Mouse (Mus musculus): ENCODE measurements at regions not wholly inside any gene's neighbourhood (a gene's known extent, or its start where the extent isn't known, plus 50 kb on each side); places are given as distances from the start of the nearest gene placed in this dataset.

DNA sequence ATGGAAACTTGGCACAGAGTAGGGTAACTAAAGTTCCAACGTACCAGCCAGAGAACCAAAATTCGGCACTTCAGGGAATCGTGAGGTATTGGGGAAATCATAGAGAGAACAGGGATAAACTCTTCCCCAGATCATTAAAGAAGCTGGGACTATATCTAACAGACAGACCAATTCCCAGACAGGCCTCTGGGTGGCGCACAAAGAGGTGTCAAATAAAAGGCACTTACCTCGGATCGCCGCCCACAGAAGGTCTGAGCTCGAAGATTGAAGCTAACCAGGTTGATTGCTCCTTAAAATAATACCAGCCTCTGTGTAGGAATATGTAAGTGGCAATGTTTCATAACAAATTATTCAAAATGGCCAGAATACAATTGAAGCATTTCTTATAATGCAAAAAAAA is 151.2 kb downstream of the CK137956 start:
- Histone ChIP-seq H3K9me3 (0 out of 2 replicates have a peak, but pooled peaks cover 3% of the 10 kb centered on the region), H3K27me3 (no peaks in the 10 kb centered on the region), H3K9ac (no peak overlapping the region), H3K4me1 (no peaks in the 10 kb centered on the region), H3K36me3 (replicated peaks) (no peaks in the 10 kb centered on the region), H3K4me2 (no peak overlapping the region), H3K4me3 (replicated peaks) (no peak overlapping the region), H3K27ac (no peak overlapping the region)
- no peak for ATAC-seq (ENCODE audit: low FRiP score)
- 77% methylated on average over 8 of the region's 8 CpGs for WGBS

- Histone ChIP-seq H3K27me3 (no peaks in the 10 kb centered on the region), H3K4me2 (no peak overlapping the region), H3K4me3 (replicated peaks) (no peak overlapping the region), H3K9me3 (0 out of 2 replicates have a peak, but pooled peaks cover 3% of the 10 kb centered on the region), H3K36me3 (replicated peaks) (no peaks in the 10 kb centered on the region), H3K27ac (no peak overlapping the region), H3K4me1 (no peaks in the 10 kb centered on the region), H3K9ac (no peak overlapping the region)
- WGBS, result 73% methylated on average over 5 of the region's 5 CpGs
- no peak for ATAC-seq (ENCODE audit: low FRiP score)
These were observed 151.7 kb downstream of the CK137956 start for GRCm38 (mm10) chr4:127819009-127819408.

GRCm38 (mm10) chr4:127814631-127815030 is 156.1 kb downstream of the CK137956 start:
- H3K4me1 ChIP-seq, result no peaks in the 10 kb centered on the region
- H3K4me2 ChIP-seq, result no peak overlapping the region
- no peak overlapping the region for H3K27ac ChIP-seq
- no peak for ATAC-seq (ENCODE audit: low FRiP score)
- 0 out of 2 replicates have a peak, but pooled peaks cover 7% of the 10 kb centered on the region for H3K9me3 ChIP-seq
- 88% methylated on average over 6 of the region's 6 CpGs for WGBS
- H3K9ac ChIP-seq, result no peak overlapping the region
- H3K27me3 ChIP-seq, result no peaks in the 10 kb centered on the region
- H3K4me3 ChIP-seq (replicated peaks), result no peak overlapping the region
- no peaks in the 10 kb centered on the region for H3K36me3 ChIP-seq (replicated peaks)

DNA sequence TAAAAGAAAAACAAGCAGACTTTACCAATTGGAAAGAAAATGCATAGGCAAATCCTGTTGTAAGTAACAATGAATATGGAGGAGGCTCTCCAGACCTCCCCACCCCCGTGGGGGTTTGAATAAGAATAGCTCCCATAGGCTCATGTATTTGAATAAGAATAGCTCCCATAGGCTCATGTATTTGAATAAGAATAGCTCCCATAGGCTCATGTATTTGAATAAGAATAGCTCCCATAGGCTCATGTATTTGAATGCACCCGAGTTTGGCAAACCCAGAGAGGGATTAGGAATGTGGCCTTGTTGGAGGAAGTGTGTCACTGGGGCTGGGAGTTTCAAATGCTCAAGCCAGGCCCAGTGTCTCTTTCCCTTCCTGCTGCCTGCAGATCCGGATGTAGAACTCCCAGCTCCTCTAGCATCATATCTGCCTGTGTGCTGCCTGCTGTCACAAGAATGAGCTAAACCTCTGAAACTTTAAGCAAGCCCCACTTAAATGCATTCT is 158.7 kb downstream of the CK137956 start:
- no peak for ATAC-seq (ENCODE audit: low FRiP score)
- 57% methylated on average over 3 of the region's 3 CpGs for WGBS
- H3K27ac ChIP-seq, result no peak overlapping the region

DNA sequence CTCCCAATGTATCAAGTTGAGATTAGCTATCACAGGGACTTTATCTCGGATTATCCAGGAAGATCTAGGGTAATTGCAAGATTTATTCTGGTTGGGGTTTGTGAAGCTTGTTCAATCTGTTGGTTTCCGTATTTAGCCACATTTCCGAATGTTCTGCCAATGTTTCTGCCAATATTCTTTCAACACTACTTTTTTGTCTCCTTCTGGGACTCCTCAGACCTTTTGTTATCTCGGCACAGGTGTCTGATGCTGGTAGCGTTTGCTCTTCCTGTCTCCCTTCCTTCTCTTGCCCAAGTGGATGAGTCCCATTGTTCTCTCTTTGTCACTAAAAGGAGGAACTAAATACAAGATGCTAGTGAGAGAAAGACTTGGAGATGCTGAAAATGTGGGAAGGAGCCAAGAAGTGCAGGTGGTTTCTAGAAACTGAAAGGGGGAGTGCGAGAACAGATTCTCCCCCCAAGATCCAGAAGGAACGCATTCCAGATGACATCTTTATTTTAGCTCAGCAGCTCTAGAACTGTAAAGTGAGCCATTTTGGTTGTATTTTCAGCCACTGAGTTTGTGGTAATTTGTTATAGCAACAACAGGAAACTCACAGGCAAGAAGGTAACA is 159.7 kb downstream of the CK137956 start:
- ATAC-seq (ENCODE audit: low FRiP score), result no peak
- WGBS, result 91% methylated on average over 7 of the region's 7 CpGs
- H3K9ac ChIP-seq, result no peak overlapping the region

More for the DNA sequence above, 158.7 kb downstream of the CK137956 start:
- no peaks in the 10 kb centered on the region for H3K36me3 ChIP-seq (replicated peaks)
- 0 out of 2 replicates have a peak, but pooled peaks cover 7% of the 10 kb centered on the region for H3K9me3 ChIP-seq
- no peak overlapping the region for H3K9ac ChIP-seq
- no peak overlapping the region for H3K4me2 ChIP-seq
- H3K27me3 ChIP-seq, result no peaks in the 10 kb centered on the region
- H3K4me1 ChIP-seq, result no peaks in the 10 kb centered on the region
- H3K4me3 ChIP-seq (replicated peaks), result no peak overlapping the region

GRCm38 (mm10) chr4:127809006-127809405 is 161.7 kb downstream of the CK137956 start:
- no peak overlapping the region for H3K27ac ChIP-seq
- WGBS, result 71% methylated on average over 6 of the region's 6 CpGs
- H3K9me3 ChIP-seq, result 0 out of 2 replicates have a peak, but pooled peaks cover 4% of the 10 kb centered on the region
- no peak overlapping the region for H3K4me2 ChIP-seq
- H3K36me3 ChIP-seq (replicated peaks), result no peaks in the 10 kb centered on the region
- no peaks in the 10 kb centered on the region for H3K4me1 ChIP-seq
- H3K27me3 ChIP-seq, result no peaks in the 10 kb centered on the region
- no peak overlapping the region for H3K9ac ChIP-seq
- no peak overlapping the region for H3K4me3 ChIP-seq (replicated peaks)
- ATAC-seq (ENCODE audit: low FRiP score), result no peak

More for the DNA sequence above, 159.7 kb downstream of the CK137956 start:
- H3K27ac ChIP-seq, result no peak overlapping the region
- no peak overlapping the region for H3K4me3 ChIP-seq (replicated peaks)
- H3K36me3 ChIP-seq (replicated peaks), result no peaks in the 10 kb centered on the region
- 0 out of 2 replicates have a peak, but pooled peaks cover 7% of the 10 kb centered on the region for H3K9me3 ChIP-seq
- H3K4me2 ChIP-seq, result no peak overlapping the region
- no peaks in the 10 kb centered on the region for H3K4me1 ChIP-seq
- no peaks in the 10 kb centered on the region for H3K27me3 ChIP-seq

GRCm38 (mm10) chr4:127789206-127789605 is 181.5 kb downstream of the CK137956 start:
- Histone ChIP-seq H3K27me3 (no peaks in the 10 kb centered on the region; the same call in 1 of the 2 replicates), H3K4me1 (no peaks in the 10 kb centered on the region), H3K4me3 (replicated peaks) (no peak overlapping the region), H3K36me3 (replicated peaks) (no peaks in the 10 kb centered on the region), H3K9me3 (no peaks in the 10 kb centered on the region), H3K9ac (no peak overlapping the region), H3K27ac (no peak overlapping the region), H3K4me2 (no peak overlapping the region)
- 88% methylated on average over 12 of the region's 12 CpGs for WGBS
- no peak for ATAC-seq (ENCODE audit: low FRiP score)

- no peaks in the 10 kb centered on the region for H3K36me3 ChIP-seq (replicated peaks)
- H3K27ac ChIP-seq, result no peak overlapping the region
- H3K4me1 ChIP-seq, result peaks cover 13% of the 10 kb centered on the region
- no peak overlapping the region for H3K4me3 ChIP-seq (replicated peaks)
- no peak overlapping the region for H3K4me2 ChIP-seq
- 87% methylated on average over 3 of the region's 3 CpGs for WGBS
- no peak for ATAC-seq (ENCODE audit: low FRiP score)
- no peak overlapping the region for H3K9ac ChIP-seq
- H3K27me3 ChIP-seq, result no peaks in the 10 kb centered on the region; the same call in 1 of the 2 replicates
- H3K9me3 ChIP-seq, result no peaks in the 10 kb centered on the region
These were observed 185.0 kb downstream of the CK137956 start for GRCm38 (mm10) chr4:127785786-127786185.

DNA sequence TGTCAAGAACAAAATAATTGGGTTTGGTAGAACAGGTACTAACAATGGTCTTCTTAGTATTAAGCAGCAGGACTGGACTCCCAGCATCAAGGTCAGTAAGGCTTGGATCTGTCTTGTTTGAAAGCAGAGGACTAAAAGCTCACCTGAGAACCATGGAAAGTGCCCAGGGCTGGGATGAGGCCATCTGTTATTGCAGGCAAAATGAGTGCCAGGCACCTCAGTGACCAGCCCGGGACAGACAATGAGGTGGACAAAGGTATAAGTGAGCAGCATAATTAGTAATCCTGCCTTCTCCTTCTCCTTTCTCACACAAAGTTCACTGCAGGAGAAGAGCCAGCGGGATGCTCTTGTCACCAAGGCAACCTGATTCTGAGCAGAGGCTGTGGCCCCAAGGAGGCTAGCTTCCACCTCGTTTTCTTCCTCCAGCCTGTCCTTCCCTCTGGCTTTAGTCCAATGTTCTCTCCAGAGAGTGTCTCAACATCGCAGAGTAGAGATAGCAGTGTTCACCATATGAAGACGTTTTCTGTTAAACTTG is 198.7 kb downstream of the CK137956 start:
- Histone ChIP-seq H3K4me3 (replicated peaks) (no peak overlapping the region), H3K9me3 (no peaks in the 10 kb centered on the region), H3K4me1 (no peaks in the 10 kb centered on the region), H3K4me2 (no peak overlapping the region), H3K27me3 (no peaks in the 10 kb centered on the region), H3K9ac (no peak overlapping the region), H3K27ac (no peak overlapping the region), H3K36me3 (replicated peaks) (no peaks in the 10 kb centered on the region)
- no peak for ATAC-seq (ENCODE audit: low FRiP score)
- WGBS, result 35% methylated on average over 5 of the region's 5 CpGs

DNA sequence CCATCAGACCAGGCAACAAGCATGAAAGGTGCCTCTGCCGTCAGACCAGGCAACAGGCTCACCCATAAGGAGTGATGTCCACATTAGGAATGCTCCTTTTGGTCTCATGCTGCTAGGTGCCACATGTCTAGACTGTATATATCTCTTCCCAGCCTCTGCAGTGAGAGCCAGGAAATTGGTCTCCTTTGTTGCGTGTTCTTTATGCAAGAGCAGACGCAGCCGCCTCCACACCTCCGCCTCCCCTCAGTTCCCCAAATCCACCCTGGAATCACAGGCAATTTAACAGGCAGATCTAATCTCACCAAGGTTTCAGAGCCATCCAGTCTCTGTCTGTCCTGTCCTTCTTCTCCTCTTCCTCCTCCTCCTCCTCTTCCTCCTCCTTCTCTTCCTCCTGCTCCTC is 207.0 kb downstream of the CK137956 start:
- no peak overlapping the region for H3K9ac ChIP-seq
- no peaks in the 10 kb centered on the region for H3K36me3 ChIP-seq (replicated peaks)
- no peak overlapping the region for H3K4me2 ChIP-seq
- no peak overlapping the region for H3K27ac ChIP-seq
- peaks cover 3% of the 10 kb centered on the region; the same call in 1 of the 2 replicates for H3K4me1 ChIP-seq
- H3K9me3 ChIP-seq, result no peaks in the 10 kb centered on the region
- no peaks in the 10 kb centered on the region for H3K27me3 ChIP-seq
- no peak overlapping the region for H3K4me3 ChIP-seq (replicated peaks)
- WGBS, result 94% methylated on average over 5 of the region's 5 CpGs
- ATAC-seq (ENCODE audit: low FRiP score), result no peak

DNA sequence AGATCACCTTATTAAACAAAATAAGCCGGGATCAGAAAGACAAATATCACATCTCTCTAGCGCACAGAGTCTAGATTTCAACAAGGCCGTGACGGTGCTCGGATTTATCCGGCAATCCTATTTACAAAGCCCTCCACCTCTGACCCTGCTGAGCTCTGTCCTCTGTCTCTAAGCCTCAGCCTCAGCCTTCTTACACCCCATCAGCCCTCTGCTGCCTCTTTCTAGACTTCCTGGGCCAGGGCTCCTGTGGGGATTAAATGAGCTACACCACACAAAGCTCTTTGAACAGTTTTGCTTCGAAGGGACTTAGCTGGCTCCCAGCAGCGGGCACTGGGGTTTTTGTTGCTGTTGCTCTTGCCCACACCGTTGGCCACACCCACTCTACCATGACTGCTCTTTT is 211.8 kb downstream of the CK137956 start:
- no peaks in the 10 kb centered on the region for H3K36me3 ChIP-seq (replicated peaks)
- peaks cover 3% of the 10 kb centered on the region; the same call in 1 of the 2 replicates for H3K4me1 ChIP-seq
- H3K27ac ChIP-seq, result no peak overlapping the region
- H3K4me3 ChIP-seq (replicated peaks), result no peak overlapping the region
- WGBS, result 37% methylated on average over 9 of the region's 9 CpGs
- ATAC-seq (ENCODE audit: low FRiP score), result no peak
- no peak overlapping the region for H3K9ac ChIP-seq
- H3K4me2 ChIP-seq, result no peak overlapping the region
- H3K9me3 ChIP-seq, result no peaks in the 10 kb centered on the region
- no peaks in the 10 kb centered on the region for H3K27me3 ChIP-seq

DNA sequence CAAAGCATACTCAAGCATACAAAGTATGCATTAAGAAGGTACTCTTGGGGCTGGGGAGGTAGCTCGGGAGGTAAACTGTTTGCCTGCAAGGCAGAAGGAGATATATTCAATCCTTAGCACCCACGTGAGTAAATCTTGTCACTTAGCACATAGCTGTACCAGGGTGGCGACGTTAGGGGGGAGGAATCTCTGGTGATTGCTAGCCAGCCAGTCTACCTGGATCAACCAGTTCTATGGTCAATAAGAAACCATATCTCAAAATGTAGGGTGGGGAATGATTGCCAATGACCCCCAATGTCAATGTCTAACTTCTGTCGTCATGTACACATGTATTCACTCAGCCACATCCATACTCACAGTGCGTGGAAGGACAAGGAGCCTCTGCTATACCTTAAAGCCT is 214.5 kb downstream of the CK137956 start:
- H3K4me1 ChIP-seq, result peaks cover 3% of the 10 kb centered on the region; the same call in 1 of the 2 replicates
- H3K27ac ChIP-seq, result no peak overlapping the region
- H3K9me3 ChIP-seq, result no peaks in the 10 kb centered on the region
- H3K27me3 ChIP-seq, result no peaks in the 10 kb centered on the region
- no peak for ATAC-seq (ENCODE audit: low FRiP score)
- 91% methylated on average over 6 of the region's 6 CpGs for WGBS
- H3K36me3 ChIP-seq (replicated peaks), result no peaks in the 10 kb centered on the region
- H3K9ac ChIP-seq, result no peak overlapping the region
- no peak overlapping the region for H3K4me2 ChIP-seq
- H3K4me3 ChIP-seq (replicated peaks), result no peak overlapping the region

DNA sequence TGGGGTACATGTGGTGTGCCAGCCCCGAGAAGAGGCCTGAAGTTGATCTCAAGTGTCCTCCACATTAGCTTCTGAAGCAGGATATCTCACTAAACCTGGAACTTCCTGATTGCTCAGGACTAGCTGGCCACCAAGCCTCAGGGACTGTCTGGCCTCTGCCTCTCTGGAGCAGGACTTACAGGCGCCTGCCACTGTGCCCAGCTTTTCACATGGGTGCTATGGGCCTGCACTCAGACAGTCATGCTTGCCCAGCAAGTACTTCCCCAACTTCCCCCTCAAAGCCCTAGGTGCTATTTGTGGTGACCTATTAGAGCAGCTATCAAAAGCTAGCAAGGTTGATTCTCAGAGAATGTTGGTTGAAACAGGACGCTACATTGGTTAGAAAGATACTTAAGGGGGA is 220.0 kb downstream of the CK137956 start:
- no peaks in the 10 kb centered on the region; the same call in 1 of the 2 replicates for H3K9me3 ChIP-seq
- ATAC-seq (ENCODE audit: low FRiP score), result no peak
- 85% methylated on average over 3 of the region's 3 CpGs for WGBS
- no peaks in the 10 kb centered on the region for H3K4me1 ChIP-seq
- H3K4me3 ChIP-seq (replicated peaks), result no peak overlapping the region
- no peaks in the 10 kb centered on the region for H3K36me3 ChIP-seq (replicated peaks)
- no peak overlapping the region for H3K9ac ChIP-seq
- H3K27ac ChIP-seq, result no peak overlapping the region
- no peak overlapping the region for H3K4me2 ChIP-seq
- no peaks in the 10 kb centered on the region for H3K27me3 ChIP-seq

Measured in forebrain, embryonic 12.5 days (tissue).